In the genomic region with DNA sequence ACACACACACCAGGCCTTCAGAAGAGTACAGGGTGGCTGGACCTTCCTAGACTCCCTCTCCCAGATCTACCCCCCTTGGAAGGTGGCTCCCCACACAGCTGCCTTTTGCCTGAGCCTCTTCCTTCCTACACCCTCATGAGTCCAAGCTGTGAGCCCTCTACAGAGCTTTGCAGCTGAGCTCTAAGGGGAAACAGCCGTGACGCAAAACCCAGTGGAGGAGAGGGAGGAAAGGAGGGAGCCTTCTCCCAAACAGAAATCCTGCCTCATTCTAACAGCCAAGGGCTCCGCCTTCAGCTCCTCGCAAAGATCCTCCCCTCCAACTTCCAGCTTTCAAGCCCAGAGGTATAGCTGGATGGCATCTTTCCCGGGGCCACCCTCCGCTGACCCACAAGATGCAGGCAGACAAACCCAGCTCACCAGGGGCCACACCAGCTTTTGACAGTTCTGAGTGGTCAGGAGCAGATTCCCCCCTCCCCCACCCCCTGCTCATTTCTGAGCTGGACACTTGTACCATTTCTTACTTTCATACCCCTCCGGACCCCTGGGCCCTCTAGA, we compare ENCODE assay signal across 18 mouse cellular contexts. TPM values are rescaled to one million over a fixed set of nuclear protein-coding genes. Genes with fewer than 3 reads are reported as not detected.
DNase-seq lines count a peak whose midpoint lies in the region; ATAC-seq lines count a peak whose summit lies in the region.
"Had no signal": no experiment of that assay in that cellular context is flagged by ENCODE, and none has a peak within 500 bp of the region (broad histone marks: within the 10 kb centered on the region; RNA-seq: fewer than 3 reads in every experiment).

No protein-coding gene starts in this region.

- peaks cover 33% of the 10 kb centered on the region for H3K4me1 ChIP-seq in heart, embryonic 13.5 days
- peaks cover 46% of the 10 kb centered on the region for H3K4me1 ChIP-seq in midbrain, embryonic 10.5 days
- H3K4me1 ChIP-seq in midbrain, embryonic 15.5 days: peaks cover 27% of the 10 kb centered on the region
- peaks cover 30% of the 10 kb centered on the region for H3K4me1 ChIP-seq in limb, embryonic 13.5 days

- H3K4me2 ChIP-seq in heart, embryonic 13.5 days: no peak overlapping the region
- no peak overlapping the region for H3K4me2 ChIP-seq in midbrain, embryonic 15.5 days
- H3K4me2 ChIP-seq in limb, embryonic 13.5 days (replicated peaks): no peak overlapping the region
- H3K4me2 ChIP-seq: hindbrain, embryonic 12.5 days; intestine, embryonic 15.5 days; neural tube, embryonic 15.5 days had no signal

- no peaks in the 10 kb centered on the region for H3K36me3 ChIP-seq in heart, embryonic 13.5 days
- peaks cover 8% of the 10 kb centered on the region for H3K36me3 ChIP-seq in midbrain, embryonic 10.5 days
- no peaks in the 10 kb centered on the region for H3K36me3 ChIP-seq in midbrain, embryonic 15.5 days (replicated peaks)
- peaks cover under 1% of the 10 kb centered on the region; the same call in 1 of the 2 replicates for H3K36me3 ChIP-seq in limb, embryonic 13.5 days
- H3K36me3 ChIP-seq: hindbrain, embryonic 12.5 days; intestine, embryonic 15.5 days; neural tube, embryonic 15.5 days had no signal

- intact Hi-C loops in heart, postnatal 25 days (cut with DNase I): loop anchor here (2.0 kb wide), 1 partner anchor 41 kb away; the partner anchor contains the start of gene Tmem184b
- intact Hi-C loops in gastrocnemius, postnatal 14 days (cut with DNase I; ENCODE audit: low total_unique reads): loop anchor here (2.0 kb wide), 1 partner anchor 67 kb away; no protein-coding TSS in a partner anchor

- 53% methylated on average over 7 of the region's 7 CpGs for WGBS in heart, embryonic 13.5 days
- 54% methylated on average over 7 of the region's 7 CpGs for WGBS in midbrain, embryonic 10.5 days
- WGBS in midbrain, embryonic 15.5 days: 57% methylated on average over 7 of the region's 7 CpGs
- 63% methylated on average over 7 of the region's 7 CpGs for WGBS in limb, embryonic 13.5 days

- no peaks in the 10 kb centered on the region for H3K27me3 ChIP-seq in heart, embryonic 13.5 days (replicated peaks)
- H3K27me3 ChIP-seq in midbrain, embryonic 10.5 days (ENCODE audit: low read depth, poor library complexity, severe bottlenecking): peaks cover 8% of the 10 kb centered on the region; the same call in 1 of the 2 replicates
- H3K27me3 ChIP-seq in midbrain, embryonic 15.5 days (replicated peaks): no peaks in the 10 kb centered on the region
- H3K27me3 ChIP-seq in limb, embryonic 13.5 days: no peaks in the 10 kb centered on the region
- H3K27me3 ChIP-seq: hindbrain, embryonic 12.5 days; intestine, embryonic 15.5 days; neural tube, embryonic 15.5 days had no signal

- H3K9me3 ChIP-seq in heart, embryonic 13.5 days: no peaks in the 10 kb centered on the region
- no peaks in the 10 kb centered on the region for H3K9me3 ChIP-seq in midbrain, embryonic 10.5 days (replicated peaks)
- H3K9me3 ChIP-seq in midbrain, embryonic 15.5 days: no peaks in the 10 kb centered on the region
- no peaks in the 10 kb centered on the region for H3K9me3 ChIP-seq in limb, embryonic 13.5 days
- H3K9me3 ChIP-seq: hindbrain, embryonic 12.5 days; intestine, embryonic 15.5 days; neural tube, embryonic 15.5 days had no signal

- H3K27ac ChIP-seq in heart, embryonic 13.5 days (replicated peaks): no peak overlapping the region
- H3K27ac ChIP-seq in midbrain, embryonic 10.5 days (replicated peaks): peak overlapping the region; percentile 38; the same call in 1 of the 2 replicates
- no peak overlapping the region for H3K27ac ChIP-seq in midbrain, embryonic 15.5 days
- H3K27ac ChIP-seq in limb, embryonic 13.5 days: no peak overlapping the region
- H3K27ac ChIP-seq: heart, adult 2 months; hindbrain, embryonic 12.5 days; intestine, embryonic 15.5 days; neural tube, embryonic 15.5 days had no signal

- H3K9ac ChIP-seq in heart, embryonic 13.5 days: 0 out of 2 replicates have a peak overlapping the region, but pooled peaks have one; percentile 99
- H3K9ac ChIP-seq in midbrain, embryonic 15.5 days: no peak overlapping the region
- H3K9ac ChIP-seq in limb, embryonic 13.5 days: peak overlapping the region; percentile 14; the same call in 1 of the 2 replicates
- H3K9ac ChIP-seq: hindbrain, embryonic 12.5 days; intestine, embryonic 15.5 days; neural tube, embryonic 15.5 days had no signal

- DNase-seq in heart, postnatal 25 days (ENCODE audit: low spot score): no peak
- no peak for DNase-seq in midbrain, embryonic 10.5 days (ENCODE audit: low spot score)
- no peak for DNase-seq in cerebellum, postnatal 25 days
- no peak for DNase-seq in gastrocnemius, postnatal 14 days
- DNase-seq: adrenal gland, postnatal 25 days; cerebellum, adult 9-10 months; embryo, embryonic 11 days; heart, adult 2 months; kidney, postnatal 25 days; lung, postnatal 14 days; retina, postnatal 1 day had no signal

- ATAC-seq in heart, embryonic 13.5 days (ENCODE audit: extremely low read depth, insufficient number of reproducible peaks, low FRiP score, low TSS enrichment): no peak
- ATAC-seq in midbrain, embryonic 15.5 days (replicated peaks): no peak
- ATAC-seq in limb, embryonic 13.5 days (ENCODE audit: low FRiP score, low read depth): no peak
- ATAC-seq: intestine, embryonic 15.5 days had no signal

- H3K4me3 ChIP-seq in heart, embryonic 13.5 days: no peak overlapping the region
- H3K4me3 ChIP-seq in midbrain, embryonic 10.5 days: no peak overlapping the region
- no peak overlapping the region for H3K4me3 ChIP-seq in midbrain, embryonic 15.5 days
- H3K4me3 ChIP-seq in limb, embryonic 13.5 days: no peak overlapping the region
- H3K4me3 ChIP-seq: erythroblast, embryonic 14.5 days; heart, adult 2 months; hindbrain, embryonic 12.5 days; intestine, embryonic 15.5 days; neural tube, embryonic 15.5 days had no signal

RNA-seq across cellular contexts. Expression of gene Csnk1e, which starts 11.4 kb away (rescaled TPM):
- 64.8 and 76.2 TPM in 2 replicates for polyA plus RNA-seq in heart, embryonic 13.5 days (2015; fragmentation: Nextera tagmentation; extraction: Ambion mirVana)
- 10 to 100 TPM; 48.4 to 54.0 TPM for total RNA-seq in heart, postnatal 25 days (2021)
- polyA plus RNA-seq in midbrain, embryonic 10.5 days (2016; fragmentation: Nextera tagmentation; extraction: Ambion mirVana): 128 and 162 TPM in 2 replicates
- polyA plus RNA-seq in midbrain, embryonic 15.5 days (2015; fragmentation: Nextera tagmentation; extraction: Ambion mirVana): 284 and 297 TPM in 2 replicates
- polyA plus RNA-seq in limb, embryonic 13.5 days (2015; fragmentation: Nextera tagmentation; extraction: Ambion mirVana): 109 and 116 TPM in 2 replicates
- 10 to 100 TPM; 46.6 to 46.7 TPM for total RNA-seq in gastrocnemius, postnatal 14 days (2021)

RNA-seq across cellular contexts. Expression of gene Tmem184b, which starts 40.6 kb away (rescaled TPM):
- 65.8 and 72.7 TPM in 2 replicates for polyA plus RNA-seq in heart, embryonic 13.5 days (2015; fragmentation: Nextera tagmentation; extraction: Ambion mirVana)
- total RNA-seq in heart, postnatal 25 days (2021): 10 to 100 TPM; 43.0 to 46.7 TPM
- polyA plus RNA-seq in midbrain, embryonic 10.5 days (2016; fragmentation: Nextera tagmentation; extraction: Ambion mirVana): 56.3 and 58.7 TPM in 2 replicates
- polyA plus RNA-seq in midbrain, embryonic 15.5 days (2015; fragmentation: Nextera tagmentation; extraction: Ambion mirVana): 47.9 and 54.9 TPM in 2 replicates
- polyA plus RNA-seq in limb, embryonic 13.5 days (2015; fragmentation: Nextera tagmentation; extraction: Ambion mirVana): 70.8 and 77.6 TPM in 2 replicates
- total RNA-seq in gastrocnemius, postnatal 14 days (2021): 10 to 100 TPM; 31.5 to 32.6 TPM
